Mouse (Mus musculus): ENCODE data around the gene Nav2.

- TF ChIP-seq CTCF (conservative IDR thresholded peaks at IDR 0.05; ENCODE audit: low read length) = no peak
- no peak for TF ChIP-seq NANOG (IDR thresholded peaks at IDR 0.05; ENCODE audit: borderline replicate concordance, low read length)
- TF ChIP-seq POU5F1 (IDR thresholded peaks at IDR 0.05; ENCODE audit: borderline replicate concordance, low read length) = no peak
Measured at GRCm38 (mm10) chr7:49633375-49633956, 725.0 kb downstream of the Nav2 start.

All from E14TG2a.4 (cell line).